Mouse (Mus musculus): ENCODE data around the gene Gtf2f2. TPM values are rescaled to one million over a fixed set of nuclear protein-coding genes. Genes with fewer than 3 reads are reported as not detected.
A peak's percentile ranks its signal among the peaks of the same experiment; 100 is the strongest.

The Gtf2f2 gene
- polyA plus RNA-seq, 1 experiment from 2014 or later: 40.3 TPM

GRCm38 (mm10) chr14:75906931-75907330, 103.7 kb downstream of the Gtf2f2 start:
- H3K4me2 ChIP-seq (ENCODE audit: low read length): no peak overlapping the region
- no peak for TF ChIP-seq CTCF (IDR thresholded peaks at IDR 0.05; ENCODE audit: low read depth)
- ATAC-seq (replicated peaks; ENCODE audit: low FRiP score, low read depth): no peak

GRCm38 (mm10) chr14:75904972-75905371, 105.7 kb downstream of the Gtf2f2 start:
- Histone ChIP-seq H3K4me3 (replicated peaks; ENCODE audit: low read depth, low read length) (no peak overlapping the region), H3K4me2 (ENCODE audit: low read length) (no peak overlapping the region), H3K4me1 (replicated peaks; ENCODE audit: insufficient read depth, low read length) (no peaks in the 10 kb centered on the region), H3K27me3 (ENCODE audit: insufficient read depth, low read length) (no peaks in the 10 kb centered on the region), H3K27ac (no peak overlapping the region), H3K36me3 (ENCODE audit: insufficient read depth, low read length) (0 out of 2 replicates have a peak, but pooled peaks cover 9% of the 10 kb centered on the region), H3K9me3 (replicated peaks; ENCODE audit: low read length) (no peaks in the 10 kb centered on the region), H3K9ac (ENCODE audit: low read depth, low read length) (no peak overlapping the region)
- DNase-seq (ENCODE audit: low spot score) (no peak), ATAC-seq (replicated peaks; ENCODE audit: low FRiP score, low read depth) (no peak)
- no peak for TF ChIP-seq CTCF (IDR thresholded peaks at IDR 0.05; ENCODE audit: low read depth)
- WGBS: 94% methylated on average over 3 of the region's 3 CpGs

More at GRCm38 (mm10) chr14:75906931-75907330, 103.7 kb downstream of the Gtf2f2 start:
- Histone ChIP-seq H3K27ac (no peak overlapping the region), H3K9ac (ENCODE audit: low read depth, low read length) (no peak overlapping the region), H3K9me3 (replicated peaks; ENCODE audit: low read length) (no peaks in the 10 kb centered on the region), H3K4me3 (replicated peaks; ENCODE audit: low read depth, low read length) (no peak overlapping the region), H3K27me3 (ENCODE audit: insufficient read depth, low read length) (no peaks in the 10 kb centered on the region), H3K4me1 (replicated peaks; ENCODE audit: insufficient read depth, low read length) (no peaks in the 10 kb centered on the region), H3K36me3 (ENCODE audit: insufficient read depth, low read length) (0 out of 2 replicates have a peak, but pooled peaks cover 9% of the 10 kb centered on the region)
- DNase-seq (ENCODE audit: low spot score): no peak
- 86% methylated on average over 8 of the region's 8 CpGs for whole genome bisulfite sequencing

GRCm38 (mm10) chr14:75903131-75903530, 107.5 kb downstream of the Gtf2f2 start:
- 88% methylated on average over 3 of the region's 3 CpGs for WGBS
- ATAC-seq (replicated peaks; ENCODE audit: low FRiP score, low read depth): no peak
- TF ChIP-seq CTCF (IDR thresholded peaks at IDR 0.05; ENCODE audit: low read depth): no peak

GRCm38 (mm10) chr14:75902013-75902412, 108.7 kb downstream of the Gtf2f2 start:
- no peak for ATAC-seq (replicated peaks; ENCODE audit: low FRiP score, low read depth)
- Histone ChIP-seq H3K9ac (ENCODE audit: low read depth, low read length) (no peak overlapping the region), H3K4me3 (replicated peaks; ENCODE audit: low read depth, low read length) (no peak overlapping the region), H3K27me3 (ENCODE audit: insufficient read depth, low read length) (no peaks in the 10 kb centered on the region), H3K4me1 (replicated peaks; ENCODE audit: insufficient read depth, low read length) (no peaks in the 10 kb centered on the region), H3K9me3 (replicated peaks; ENCODE audit: low read length) (no peaks in the 10 kb centered on the region), H3K4me2 (ENCODE audit: low read length) (no peak overlapping the region), H3K36me3 (ENCODE audit: insufficient read depth, low read length) (0 out of 2 replicates have a peak, but pooled peaks cover 11% of the 10 kb centered on the region), H3K27ac (no peak overlapping the region)
- WGBS: 65% methylated on average over 2 of the region's 2 CpGs
- peak; percentile 27; the same call in 1 of the 2 replicates for TF ChIP-seq CTCF (IDR thresholded peaks at IDR 0.05; ENCODE audit: low read depth)
- no peak for DNase-seq (ENCODE audit: low spot score)

More at GRCm38 (mm10) chr14:75903131-75903530, 107.5 kb downstream of the Gtf2f2 start:
- Histone ChIP-seq H3K9ac (ENCODE audit: low read depth, low read length) (no peak overlapping the region), H3K27ac (no peak overlapping the region), H3K36me3 (ENCODE audit: insufficient read depth, low read length) (0 out of 2 replicates have a peak, but pooled peaks cover 9% of the 10 kb centered on the region), H3K4me2 (ENCODE audit: low read length) (no peak overlapping the region), H3K4me3 (replicated peaks; ENCODE audit: low read depth, low read length) (no peak overlapping the region), H3K4me1 (replicated peaks; ENCODE audit: insufficient read depth, low read length) (no peaks in the 10 kb centered on the region), H3K27me3 (ENCODE audit: insufficient read depth, low read length) (no peaks in the 10 kb centered on the region), H3K9me3 (replicated peaks; ENCODE audit: low read length) (no peaks in the 10 kb centered on the region)
- no peak for DNase-seq (ENCODE audit: low spot score)

- ATAC-seq (replicated peaks; ENCODE audit: low FRiP score, low read depth) (no peak), DNase-seq (ENCODE audit: low spot score) (no peak)
- Histone ChIP-seq H3K27ac (peak overlapping the region; percentile 43; the same call in 1 of the 2 replicates), H3K4me1 (replicated peaks; ENCODE audit: insufficient read depth, low read length) (no peaks in the 10 kb centered on the region), H3K9ac (ENCODE audit: low read depth, low read length) (no peak overlapping the region), H3K9me3 (replicated peaks; ENCODE audit: low read length) (no peaks in the 10 kb centered on the region), H3K4me3 (replicated peaks; ENCODE audit: low read depth, low read length) (no peak overlapping the region), H3K27me3 (ENCODE audit: insufficient read depth, low read length) (no peaks in the 10 kb centered on the region), H3K36me3 (ENCODE audit: insufficient read depth, low read length) (0 out of 2 replicates have a peak, but pooled peaks cover 8% of the 10 kb centered on the region), H3K4me2 (ENCODE audit: low read length) (no peak overlapping the region)
- 64% methylated on average over 5 of the region's 5 CpGs for WGBS
- TF ChIP-seq CTCF (IDR thresholded peaks at IDR 0.05; ENCODE audit: low read depth): no peak
Measured at GRCm38 (mm10) chr14:75900793-75901499, 109.7 kb downstream of the Gtf2f2 start.

GRCm38 (mm10) chr14:75899566-75899965, 111.1 kb downstream of the Gtf2f2 start:
- no peaks in the 10 kb centered on the region for H3K4me1 ChIP-seq (replicated peaks; ENCODE audit: insufficient read depth, low read length)

More at GRCm38 (mm10) chr14:75899566-75899965, 111.1 kb downstream of the Gtf2f2 start:
- ATAC-seq (replicated peaks; ENCODE audit: low FRiP score, low read depth) (peak; percentile 63; the same call in 1 of the 2 replicates), DNase-seq (ENCODE audit: low spot score) (peak; percentile 81)
- H3K27me3 ChIP-seq (ENCODE audit: insufficient read depth, low read length): no peaks in the 10 kb centered on the region
- H3K4me3 ChIP-seq (replicated peaks; ENCODE audit: low read depth, low read length): no peak overlapping the region
- no peak overlapping the region for H3K9ac ChIP-seq (ENCODE audit: low read depth, low read length)
- H3K27ac ChIP-seq: no peak overlapping the region
- TF ChIP-seq CTCF (IDR thresholded peaks at IDR 0.05; ENCODE audit: low read depth): peak; percentile 87
- H3K36me3 ChIP-seq (ENCODE audit: insufficient read depth, low read length): 0 out of 2 replicates have a peak, but pooled peaks cover 8% of the 10 kb centered on the region
- H3K4me2 ChIP-seq (ENCODE audit: low read length): no peak overlapping the region
- 14% methylated on average over 4 of the region's 4 CpGs for WGBS
- no peaks in the 10 kb centered on the region for H3K9me3 ChIP-seq (replicated peaks; ENCODE audit: low read length)

All from kidney, postnatal 0 days (tissue).